Mouse (Mus musculus) embryo, embryonic 10 days (tissue): Measurements from ENCODE around the gene Btla.

Experiments
- DNase-seq: peaks from one replicate; pipeline ENCODE4 v3.0.0-alpha.2; 2015; ENCODE audit warnings: low spot score

Btla gene

GRCm38 (mm10) chr16:45223648-45224388 is at the start of gene Btla:
Gene Btla, plus strand, starts transcription at chr16:45224315.
- DNase-seq = no peak

GRCm38 (mm10) chr16:45178552-45178951 is 45.6 kb upstream of the Btla start:
- DNase-seq = no peak

GRCm38 (mm10) chr16:45181824-45182223 is 42.3 kb upstream of the Btla start:
- no peak for DNase-seq

GRCm38 (mm10) chr16:45192613-45193012 is 31.5 kb upstream of the Btla start:
- peak; percentile 87 for DNase-seq

- peak; percentile 83 for DNase-seq
Observed at GRCm38 (mm10) chr16:45196816-45197215, 27.3 kb upstream of the Btla start.

- no peak for DNase-seq
Observed at GRCm38 (mm10) chr16:45201395-45201794, 22.7 kb upstream of the Btla start.

GRCm38 (mm10) chr16:45204438-45204837 is 19.7 kb upstream of the Btla start:
- no peak for DNase-seq

- no peak for DNase-seq
Observed at GRCm38 (mm10) chr16:45204859-45205670, 19.1 kb upstream of the Btla start.

- no peak for DNase-seq
Observed at GRCm38 (mm10) chr16:45222016-45222415, 2.1 kb upstream of the Btla start.

- DNase-seq = no peak
Observed at GRCm38 (mm10) chr16:45222771-45223170, 1.3 kb upstream of the Btla start.

GRCm38 (mm10) chr16:45224431-45225008 is 405 bp downstream of the Btla start:
- no peak for DNase-seq

GRCm38 (mm10) chr16:45227002-45227401 is 2.9 kb downstream of the Btla start:
- no peak for DNase-seq

GRCm38 (mm10) chr16:45231296-45231695 is 7.2 kb downstream of the Btla start:
- DNase-seq = no peak

GRCm38 (mm10) chr16:45233007-45233406 is 8.9 kb downstream of the Btla start:
- DNase-seq = no peak

GRCm38 (mm10) chr16:45242700-45243099 is 18.6 kb downstream of the Btla start:
- DNase-seq = no peak

- DNase-seq = peak; percentile 33
Observed at GRCm38 (mm10) chr16:45244930-45245472, 20.9 kb downstream of the Btla start.

GRCm38 (mm10) chr16:45249761-45250160 is 25.6 kb downstream of the Btla start:
- DNase-seq = no peak

GRCm38 (mm10) chr16:45250317-45250716 is 26.2 kb downstream of the Btla start:
- DNase-seq = no peak

GRCm38 (mm10) chr16:45251773-45252413 is 27.8 kb downstream of the Btla start:
- no peak for DNase-seq

- DNase-seq = no peak
Observed at GRCm38 (mm10) chr16:45255183-45255861, 31.2 kb downstream of the Btla start.

GRCm38 (mm10) chr16:45256895-45257294 is 32.8 kb downstream of the Btla start:
- no peak for DNase-seq

GRCm38 (mm10) chr16:45257567-45257966 is 33.5 kb downstream of the Btla start:
- no peak for DNase-seq
